Mouse (Mus musculus) gastrocnemius, postnatal 25 days (tissue): ENCODE results near the gene Vasn. TPM values are rescaled to one million over a fixed set of nuclear protein-coding genes. Genes with fewer than 3 reads are reported as not detected.
"Not testable (repeated sequence)": the region's sequence is repeated elsewhere in the genome, so short reads cannot be mapped to it uniquely, and the experiment has no call there.

Experiments used
- DNase-seq: peaks from one replicate; pipeline ENCODE4 v3.0.0; 2022
- total RNA-seq, 2 experiments: library from RNA; stranded (reverse); gene quantifications; 1 replicate in 1 of 2; 2 replicates in 1 of 2; pipeline ENCODE4 v1.2.3; 2021

Vasn gene
- total RNA-seq, 2 experiments from 2014 or later = 4.6 to 4.8 TPM

- DNase-seq = peak; percentile 65
These were observed 27.6 kb downstream of the Vasn start for GRCm38 (mm10) chr16:4667190-4667808.

- no peak for DNase-seq
These were observed 30.6 kb downstream of the Vasn start for GRCm38 (mm10) chr16:4670317-4670716.

- no peak for DNase-seq
These were observed 34.4 kb downstream of the Vasn start for GRCm38 (mm10) chr16:4674091-4674490.

GRCm38 (mm10) chr16:4676836-4677235 is 37.1 kb downstream of the Vasn start:
- DNase-seq = no peak

- no peak for DNase-seq
These were observed 38.3 kb downstream of the Vasn start for GRCm38 (mm10) chr16:4678080-4678479.

GRCm38 (mm10) chr16:4679121-4680018 is 39.6 kb downstream of the Vasn start, which contains the start of gene Coro7:
Gene Coro7 (minus strand): TSS chr16:4679777.
- peak; percentile 93 for DNase-seq

- not testable (repeated sequence) for DNase-seq
These were observed 41.2 kb downstream of the Vasn start for GRCm38 (mm10) chr16:4680922-4681455.

GRCm38 (mm10) chr16:4682628-4683179 is 43.0 kb downstream of the Vasn start:
- DNase-seq = no peak

- DNase-seq = no peak
These were observed 43.4 kb downstream of the Vasn start for GRCm38 (mm10) chr16:4683193-4683580.

GRCm38 (mm10) chr16:4683581-4684456 is 44.1 kb downstream of the Vasn start:
- DNase-seq = peak; percentile 93

- DNase-seq = no peak
These were observed 44.7 kb downstream of the Vasn start for GRCm38 (mm10) chr16:4684457-4684791.

GRCm38 (mm10) chr16:4689371-4689770 is 49.6 kb downstream of the Vasn start:
- DNase-seq = not testable (repeated sequence)

Other genes starting within 250 kb of the Vasn start
- 10 to 100 TPM; 27.0 to 28.2 TPM for gene Adcy9, start 219.4 kb upstream of the Vasn start, total RNA-seq
- gene Srl, start 98.1 kb upstream of the Vasn start, total RNA-seq = 1,000 to 10,000 TPM; 1,248 to 1,686 TPM
- 1 to 10 TPM; 2.3 to 3.2 TPM for gene Tfap4, start 80.1 kb upstream of the Vasn start, total RNA-seq
- 1 to 10 TPM; 7.0 to 7.1 TPM for gene Glis2, start 45.2 kb upstream of the Vasn start, total RNA-seq
- gene Pam16, start 15.0 kb upstream of the Vasn start, total RNA-seq = 10 to 100 TPM; 87.2 to 90.6 TPM
- gene Dnaja3, start within 50 bp of the Vasn start, total RNA-seq = 10 to 100 TPM; 91.1 to 93.8 TPM
- 10 to 100 TPM; 12.9 to 19.0 TPM for gene Coro7, start 39.8 kb downstream of the Vasn start, total RNA-seq
- 1 to 10 TPM; 1.7 to 3.8 TPM for gene Nmral1, start 79.4 kb downstream of the Vasn start, total RNA-seq
- 10 to 100 TPM; 31.3 to 34.5 TPM for gene Hmox2, start 86.4 kb downstream of the Vasn start, total RNA-seq
- gene Cdip1, start 150.4 kb downstream of the Vasn start, total RNA-seq = 10 to 100 TPM; 70.1 to 76.9 TPM
- not detected for gene 4930562C15Rik, start 195.5 kb downstream of the Vasn start, total RNA-seq
- 10 to 100 TPM; 26.1 to 27.0 TPM for gene Ubald1, start 240.4 kb downstream of the Vasn start, total RNA-seq
- gene Mgrn1, start 246.3 kb downstream of the Vasn start, total RNA-seq = 10 to 100 TPM; 51.5 to 55.2 TPM